Mouse (Mus musculus): ENCODE measurements at regions not wholly inside any gene's neighbourhood (a gene's known extent, or its start where the extent isn't known, plus 50 kb on each side); places are given as distances from the start of the nearest gene placed in this dataset.

DNA sequence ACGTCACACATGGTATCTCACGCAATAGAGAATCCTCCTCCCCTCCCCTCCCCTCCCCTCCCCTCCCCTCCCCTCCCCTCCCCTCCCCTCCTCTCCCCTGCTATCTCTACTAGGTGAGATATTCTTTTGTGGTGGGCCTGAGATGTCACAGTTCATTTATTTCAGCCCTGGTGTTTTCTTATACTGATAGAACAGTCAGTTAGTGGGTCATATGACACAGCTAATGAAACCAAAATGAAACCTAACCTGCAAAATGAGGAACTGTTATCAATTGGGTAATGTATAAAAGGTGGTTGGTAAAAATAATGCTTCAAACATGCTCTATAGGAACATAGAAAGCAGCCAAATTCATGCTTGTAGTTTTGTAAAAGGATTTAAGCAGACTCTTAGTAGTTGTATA, 174.5 kb upstream of the Syt1 start:
- WGBS: 46% methylated on average over 2 of the region's 2 CpGs
- no peaks in the 10 kb centered on the region for H3K4me1 ChIP-seq (ENCODE audit: control insufficient read depth, insufficient read depth, low read length)
- no peak overlapping the region for H3K4me3 ChIP-seq (ENCODE audit: low read length)
- no peaks in the 10 kb centered on the region for H3K9me3 ChIP-seq (replicated peaks; ENCODE audit: control insufficient read depth, low read length)
- H3K27me3 ChIP-seq (ENCODE audit: control insufficient read depth, insufficient read depth, low read length): no peaks in the 10 kb centered on the region
- H3K4me2 ChIP-seq (ENCODE audit: low read depth, low read length): no peak overlapping the region
- ATAC-seq (replicated peaks; ENCODE audit: extremely low read depth, insufficient read depth, low FRiP score): no peak
- no peak overlapping the region for H3K9ac ChIP-seq (ENCODE audit: low read length)
- H3K36me3 ChIP-seq (ENCODE audit: control insufficient read depth, insufficient read depth): no peaks in the 10 kb centered on the region
- H3K27ac ChIP-seq (ENCODE audit: low read length): no peak overlapping the region

DNA sequence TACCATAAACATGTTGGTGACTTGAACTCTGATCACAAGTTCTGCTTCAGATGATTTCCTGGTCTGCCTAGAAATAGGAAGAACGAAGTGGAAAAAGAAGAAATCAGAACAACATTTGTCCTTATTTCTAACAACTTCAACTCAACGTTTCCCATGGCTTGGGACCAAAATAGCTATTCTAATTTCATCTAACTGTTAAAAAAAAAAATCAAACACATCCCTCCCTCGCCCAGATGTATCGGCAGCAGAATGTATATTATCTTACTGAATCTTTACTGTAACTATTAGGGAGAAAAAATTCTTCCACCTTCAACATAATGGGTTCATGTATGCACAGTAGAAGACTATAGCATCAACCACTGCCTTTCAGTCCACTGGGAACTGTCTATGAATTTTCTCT, 169.7 kb upstream of the Syt1 start:
- Histone ChIP-seq H3K27me3 (ENCODE audit: control insufficient read depth, insufficient read depth, low read length) (no peaks in the 10 kb centered on the region), H3K9me3 (replicated peaks; ENCODE audit: control insufficient read depth, low read length) (no peaks in the 10 kb centered on the region), H3K36me3 (ENCODE audit: control insufficient read depth, insufficient read depth) (no peaks in the 10 kb centered on the region), H3K4me3 (ENCODE audit: low read length) (no peak overlapping the region), H3K9ac (ENCODE audit: low read length) (no peak overlapping the region), H3K27ac (ENCODE audit: low read length) (no peak overlapping the region), H3K4me2 (ENCODE audit: low read depth, low read length) (no peak overlapping the region), H3K4me1 (ENCODE audit: control insufficient read depth, insufficient read depth, low read length) (no peaks in the 10 kb centered on the region)
- ATAC-seq (replicated peaks; ENCODE audit: extremely low read depth, insufficient read depth, low FRiP score): no peak
- WGBS: 68% methylated on average over 4 of the region's 4 CpGs

DNA sequence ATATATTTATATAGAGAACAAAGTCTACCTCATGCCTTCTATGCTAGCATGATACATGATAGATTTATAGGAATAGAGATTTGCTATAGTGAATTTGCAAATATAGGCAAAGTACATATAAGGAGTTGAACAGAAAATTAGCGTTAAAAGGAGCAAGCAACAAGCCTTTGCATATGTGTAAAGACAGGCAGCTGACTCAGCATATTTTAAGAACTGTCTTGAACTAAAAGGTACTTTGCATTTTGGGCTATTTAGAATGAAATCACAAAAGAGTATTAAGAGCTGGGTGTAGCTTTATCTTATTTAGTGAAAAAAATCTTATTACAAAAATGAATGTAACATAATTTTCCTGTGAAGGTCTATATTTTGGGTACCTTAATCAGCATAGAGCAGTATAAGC, 149.9 kb upstream of the Syt1 start:
- Histone ChIP-seq H3K9me3 (replicated peaks; ENCODE audit: control insufficient read depth, low read length) (no peaks in the 10 kb centered on the region), H3K9ac (ENCODE audit: low read length) (no peak overlapping the region), H3K36me3 (ENCODE audit: control insufficient read depth, insufficient read depth) (no peaks in the 10 kb centered on the region), H3K4me3 (ENCODE audit: low read length) (no peak overlapping the region), H3K27ac (ENCODE audit: low read length) (no peak overlapping the region), H3K4me2 (ENCODE audit: low read depth, low read length) (no peak overlapping the region), H3K27me3 (ENCODE audit: control insufficient read depth, insufficient read depth, low read length) (no peaks in the 10 kb centered on the region), H3K4me1 (ENCODE audit: control insufficient read depth, insufficient read depth, low read length) (no peaks in the 10 kb centered on the region)
- 82% methylated on average over 1 of the region's 1 CpGs for WGBS
- no peak for ATAC-seq (replicated peaks; ENCODE audit: extremely low read depth, insufficient read depth, low FRiP score)

DNA sequence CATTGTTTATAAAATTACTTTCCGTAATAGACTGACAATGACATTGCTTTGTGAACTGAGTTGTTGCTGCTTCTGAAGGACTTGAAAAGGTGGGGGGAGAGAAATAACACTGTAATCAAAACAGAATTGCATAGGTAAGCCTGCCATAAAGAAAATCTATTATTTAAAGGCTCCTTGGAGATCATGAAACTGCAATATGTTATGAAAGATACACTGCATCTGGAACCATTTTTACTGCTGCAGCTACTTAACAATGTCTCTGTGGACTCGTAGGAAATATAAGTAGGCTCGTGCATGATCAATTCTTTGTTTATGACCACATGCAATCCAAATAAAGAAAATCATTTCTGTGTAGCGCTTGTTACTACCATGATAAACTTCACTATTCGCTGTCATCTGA, 145.0 kb upstream of the Syt1 start:
- no peak overlapping the region for H3K9ac ChIP-seq (ENCODE audit: low read length)
- no peaks in the 10 kb centered on the region for H3K9me3 ChIP-seq (replicated peaks; ENCODE audit: control insufficient read depth, low read length)
- no peak for ATAC-seq (replicated peaks; ENCODE audit: extremely low read depth, insufficient read depth, low FRiP score)
- H3K36me3 ChIP-seq (ENCODE audit: control insufficient read depth, insufficient read depth): no peaks in the 10 kb centered on the region
- WGBS: 85% methylated on average over 5 of the region's 5 CpGs
- no peaks in the 10 kb centered on the region for H3K4me1 ChIP-seq (ENCODE audit: control insufficient read depth, insufficient read depth, low read length)
- H3K4me2 ChIP-seq (ENCODE audit: low read depth, low read length): no peak overlapping the region
- H3K4me3 ChIP-seq (ENCODE audit: low read length): no peak overlapping the region
- no peaks in the 10 kb centered on the region for H3K27me3 ChIP-seq (ENCODE audit: control insufficient read depth, insufficient read depth, low read length)
- H3K27ac ChIP-seq (ENCODE audit: low read length): no peak overlapping the region

DNA sequence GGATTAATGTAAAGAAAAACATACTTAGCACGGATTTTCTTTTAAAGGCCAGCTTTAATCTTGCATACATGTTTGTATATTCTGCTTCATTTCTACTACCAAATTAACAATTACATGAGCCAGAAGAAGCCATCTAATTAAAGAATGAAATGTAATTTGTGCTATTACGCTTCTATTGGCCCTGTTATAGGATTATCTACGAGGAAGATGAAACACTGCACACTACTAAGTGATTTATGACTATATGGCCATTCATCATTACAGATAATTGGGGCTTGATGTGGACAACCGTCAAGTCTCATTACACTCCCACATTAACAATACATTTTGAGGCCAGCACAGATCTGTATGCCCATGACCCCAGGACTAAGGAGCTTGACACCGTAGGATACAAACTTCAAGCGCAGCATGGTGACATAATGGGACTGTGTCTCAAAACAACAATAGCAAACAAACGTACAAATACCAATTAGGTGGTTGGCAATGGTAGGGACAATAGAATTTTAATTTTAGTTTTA, 129.7 kb upstream of the Syt1 start:
- no peaks in the 10 kb centered on the region for H3K36me3 ChIP-seq (ENCODE audit: control insufficient read depth, insufficient read depth)
- ATAC-seq (replicated peaks; ENCODE audit: extremely low read depth, insufficient read depth, low FRiP score): no peak
- 86% methylated on average over 7 of the region's 7 CpGs for WGBS

DNA sequence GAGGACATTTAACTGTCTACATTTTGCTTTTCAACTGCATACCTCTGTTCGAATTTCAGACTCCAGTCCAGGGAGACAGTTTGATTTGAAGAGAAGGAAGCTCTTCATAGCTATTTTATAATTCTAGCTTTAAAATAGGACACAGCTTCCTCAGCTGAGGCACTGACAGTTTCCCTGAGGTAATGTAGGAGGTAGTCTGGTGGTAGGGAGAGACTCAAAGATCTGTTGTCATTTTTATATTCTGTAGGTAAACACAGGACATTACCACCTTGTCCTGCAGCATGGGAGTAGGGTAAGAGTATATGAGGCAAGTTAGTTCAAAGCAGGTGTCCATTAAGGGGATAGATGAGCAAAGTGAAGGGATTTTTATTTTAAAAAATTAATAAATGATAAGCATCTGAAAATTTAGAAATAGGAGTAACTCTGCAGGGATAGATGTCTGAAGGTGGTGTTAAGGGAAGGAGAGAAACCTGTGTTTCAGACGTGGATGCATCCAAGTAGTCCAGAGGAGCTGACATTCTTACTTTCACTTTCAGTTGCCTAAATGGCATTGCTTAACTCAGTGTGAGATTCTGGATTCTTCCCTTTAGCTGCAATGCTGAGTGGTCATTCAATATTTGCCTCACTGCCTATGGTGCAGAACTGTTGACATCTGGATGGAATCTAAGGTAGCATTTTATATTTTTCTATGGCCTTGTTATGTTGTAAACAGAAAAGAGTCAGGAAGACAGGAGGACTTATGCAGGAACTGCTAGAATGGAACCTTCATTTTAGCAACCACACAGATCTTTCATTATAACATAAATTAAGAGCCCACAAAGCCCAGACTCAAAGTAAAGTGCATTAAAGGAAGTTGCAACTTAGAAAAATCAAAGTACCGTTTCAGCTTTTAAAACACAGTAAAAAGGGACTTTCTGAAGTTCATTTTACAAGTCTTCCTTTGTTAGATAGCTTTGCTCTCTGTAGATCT, 126.3 kb upstream of the Syt1 start:
- 51% methylated on average over 3 of the region's 3 CpGs for WGBS
- Histone ChIP-seq H3K4me3 (ENCODE audit: low read length) (peak overlapping the region; percentile 31), H3K36me3 (ENCODE audit: control insufficient read depth, insufficient read depth) (no peaks in the 10 kb centered on the region), H3K9me3 (replicated peaks; ENCODE audit: control insufficient read depth, low read length) (no peaks in the 10 kb centered on the region), H3K4me1 (ENCODE audit: control insufficient read depth, insufficient read depth, low read length) (no peaks in the 10 kb centered on the region), H3K27me3 (ENCODE audit: control insufficient read depth, insufficient read depth, low read length) (no peaks in the 10 kb centered on the region), H3K27ac (ENCODE audit: low read length) (no peak overlapping the region), H3K4me2 (ENCODE audit: low read depth, low read length) (peak overlapping the region; percentile 60), H3K9ac (ENCODE audit: low read length) (peak overlapping the region; percentile 52; the same call in 1 of the 2 replicates)
- no peak for ATAC-seq (replicated peaks; ENCODE audit: extremely low read depth, insufficient read depth, low FRiP score)

More for the DNA sequence above, 129.7 kb upstream of the Syt1 start:
- Histone ChIP-seq H3K9ac (ENCODE audit: low read length) (no peak overlapping the region), H3K27ac (ENCODE audit: low read length) (no peak overlapping the region), H3K4me3 (ENCODE audit: low read length) (no peak overlapping the region), H3K4me2 (ENCODE audit: low read depth, low read length) (no peak overlapping the region), H3K9me3 (replicated peaks; ENCODE audit: control insufficient read depth, low read length) (no peaks in the 10 kb centered on the region), H3K4me1 (ENCODE audit: control insufficient read depth, insufficient read depth, low read length) (no peaks in the 10 kb centered on the region), H3K27me3 (ENCODE audit: control insufficient read depth, insufficient read depth, low read length) (no peaks in the 10 kb centered on the region)

DNA sequence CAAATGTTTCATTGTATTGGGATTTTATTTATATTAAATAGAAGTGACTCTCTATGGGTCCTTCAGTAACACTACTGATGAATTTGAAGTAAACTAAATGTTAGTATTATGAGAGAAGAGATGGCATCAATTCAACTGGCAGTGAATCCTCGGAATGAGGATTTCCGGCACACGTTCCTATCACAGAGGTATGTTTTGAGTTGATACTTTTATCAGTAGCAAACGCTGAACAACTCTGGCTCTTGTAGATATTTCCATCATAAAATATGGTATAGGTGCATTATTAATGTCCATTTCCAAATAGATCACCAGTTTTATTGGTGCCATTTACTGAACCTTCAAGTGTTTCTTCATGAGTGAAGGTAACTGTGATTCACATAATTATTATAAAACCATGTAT, 123.7 kb upstream of the Syt1 start:
- Histone ChIP-seq H3K4me3 (ENCODE audit: low read length) (no peak overlapping the region), H3K4me1 (ENCODE audit: control insufficient read depth, insufficient read depth, low read length) (no peaks in the 10 kb centered on the region), H3K27me3 (ENCODE audit: control insufficient read depth, insufficient read depth, low read length) (no peaks in the 10 kb centered on the region), H3K4me2 (ENCODE audit: low read depth, low read length) (no peak overlapping the region), H3K9ac (ENCODE audit: low read length) (no peak overlapping the region), H3K27ac (ENCODE audit: low read length) (no peak overlapping the region), H3K9me3 (replicated peaks; ENCODE audit: control insufficient read depth, low read length) (no peaks in the 10 kb centered on the region), H3K36me3 (ENCODE audit: control insufficient read depth, insufficient read depth) (no peaks in the 10 kb centered on the region)
- no peak for ATAC-seq (replicated peaks; ENCODE audit: extremely low read depth, insufficient read depth, low FRiP score)
- 68% methylated on average over 4 of the region's 4 CpGs for WGBS

DNA sequence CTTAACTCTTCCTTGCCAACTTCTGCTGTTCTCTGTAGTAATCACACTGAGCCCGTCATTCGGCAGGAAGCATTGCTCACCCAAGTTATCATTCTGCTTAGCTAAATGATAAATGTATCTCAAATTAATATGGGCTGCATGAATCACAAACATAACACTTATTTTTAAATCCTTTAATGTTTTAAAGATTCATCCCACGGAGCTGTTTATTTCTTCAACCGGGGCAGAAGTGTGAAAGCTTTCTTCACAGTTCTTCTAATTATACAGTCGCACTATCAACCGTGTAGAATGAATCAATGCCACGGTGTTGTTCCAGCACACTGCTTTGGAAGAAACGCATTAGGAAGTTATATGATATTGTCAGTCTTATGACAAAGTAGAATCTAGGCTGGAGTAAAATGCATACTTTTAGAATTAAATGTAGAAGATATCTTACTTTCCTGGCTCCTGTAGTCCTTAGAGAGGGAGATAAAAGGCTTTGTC, 121.3 kb upstream of the Syt1 start:
- H3K4me2 ChIP-seq (ENCODE audit: low read depth, low read length): no peak overlapping the region
- no peaks in the 10 kb centered on the region for H3K4me1 ChIP-seq (ENCODE audit: control insufficient read depth, insufficient read depth, low read length)
- no peaks in the 10 kb centered on the region for H3K27me3 ChIP-seq (ENCODE audit: control insufficient read depth, insufficient read depth, low read length)
- H3K27ac ChIP-seq (ENCODE audit: low read length): no peak overlapping the region
- ATAC-seq (replicated peaks; ENCODE audit: extremely low read depth, insufficient read depth, low FRiP score): no peak
- H3K9ac ChIP-seq (ENCODE audit: low read length): no peak overlapping the region
- no peaks in the 10 kb centered on the region for H3K36me3 ChIP-seq (ENCODE audit: control insufficient read depth, insufficient read depth)
- 59% methylated on average over 8 of the region's 8 CpGs for WGBS
- H3K4me3 ChIP-seq (ENCODE audit: low read length): no peak overlapping the region
- no peaks in the 10 kb centered on the region for H3K9me3 ChIP-seq (replicated peaks; ENCODE audit: control insufficient read depth, low read length)

DNA sequence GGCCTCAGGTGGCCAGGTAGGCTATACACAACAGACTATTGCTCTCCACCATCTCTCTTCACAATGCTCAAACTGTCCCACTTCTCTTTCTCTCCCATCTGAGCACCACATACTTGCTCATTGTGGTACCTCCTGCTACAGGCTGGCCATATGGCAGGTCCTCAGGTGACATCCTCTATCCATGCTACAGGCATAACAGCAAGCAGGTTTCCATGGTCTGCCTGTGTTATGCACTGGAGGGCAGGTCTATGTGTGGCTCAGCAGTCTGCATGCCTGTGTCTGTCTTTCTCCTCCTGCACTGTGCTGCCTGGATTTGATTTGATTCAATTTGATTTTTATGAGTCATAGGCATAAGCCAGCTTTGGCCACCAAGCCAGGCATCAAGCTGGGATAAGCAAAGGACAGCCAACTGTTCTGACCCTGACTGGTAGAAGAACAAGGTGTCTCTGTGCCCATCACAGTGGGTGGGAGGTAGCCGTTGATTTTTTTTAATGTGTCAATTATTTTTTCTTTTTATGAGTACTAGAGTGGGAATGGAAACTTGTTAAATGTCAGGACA, 118.8 kb upstream of the Syt1 start:
- no peaks in the 10 kb centered on the region for H3K27me3 ChIP-seq (ENCODE audit: control insufficient read depth, insufficient read depth, low read length)
- no peak for ATAC-seq (replicated peaks; ENCODE audit: extremely low read depth, insufficient read depth, low FRiP score)
- no peaks in the 10 kb centered on the region for H3K4me1 ChIP-seq (ENCODE audit: control insufficient read depth, insufficient read depth, low read length)
- H3K27ac ChIP-seq (ENCODE audit: low read length): no peak overlapping the region
- 85% methylated on average over 1 of the region's 1 CpGs for WGBS
- no peaks in the 10 kb centered on the region for H3K36me3 ChIP-seq (ENCODE audit: control insufficient read depth, insufficient read depth)
- no peak overlapping the region for H3K9ac ChIP-seq (ENCODE audit: low read length)
- no peaks in the 10 kb centered on the region for H3K9me3 ChIP-seq (replicated peaks; ENCODE audit: control insufficient read depth, low read length)
- H3K4me3 ChIP-seq (ENCODE audit: low read length): no peak overlapping the region
- H3K4me2 ChIP-seq (ENCODE audit: low read depth, low read length): no peak overlapping the region
